Mouse (Mus musculus): Measurements from ENCODE around the gene Skil. TPM values are rescaled to one million over a fixed set of nuclear protein-coding genes. Genes with fewer than 3 reads are reported as not detected.
A peak's percentile ranks its signal among the peaks of the same experiment; 100 is the strongest.

The Skil gene
- polyA plus RNA-seq, 1 experiment from 2014 or later, result 24.2 TPM

- H3K36me3 ChIP-seq (ENCODE audit: control insufficient read depth, insufficient read depth, low read length), result peaks cover 3% of the 10 kb centered on the region; the same call in 1 of the 2 replicates
- H3K4me1 ChIP-seq (ENCODE audit: control insufficient read depth, insufficient read depth, low read length), result peaks cover 15% of the 10 kb centered on the region
- peak overlapping the region; percentile 78 for H3K4me2 ChIP-seq (ENCODE audit: low read length)
- WGBS, result 1% methylated on average over 13 of the region's 13 CpGs
- H3K9ac ChIP-seq (ENCODE audit: low read length), result peak overlapping the region; percentile 92; the same call in 1 of the 2 replicates
- peak; percentile 92 for DNase-seq (ENCODE audit: low spot score)
- peak; percentile 24 for ATAC-seq
- H3K9me3 ChIP-seq (replicated peaks; ENCODE audit: control insufficient read depth, low read length), result no peaks in the 10 kb centered on the region
- H3K27ac ChIP-seq (ENCODE audit: low read depth, low read length), result peak overlapping the region; percentile 100
- H3K27me3 ChIP-seq (replicated peaks; ENCODE audit: control insufficient read depth, insufficient read depth, low read length), result no peaks in the 10 kb centered on the region
- H3K4me3 ChIP-seq (ENCODE audit: low read depth, low read length), result peak overlapping the region; percentile 89
Observed at GRCm38 (mm10) chr3:31093196-31093595, 1.7 kb upstream of the Skil start.

- H3K4me1 ChIP-seq (ENCODE audit: control insufficient read depth, insufficient read depth, low read length), result peaks cover 16% of the 10 kb centered on the region
- peak overlapping the region; percentile 100 for H3K27ac ChIP-seq (ENCODE audit: low read depth, low read length)
- peak overlapping the region; percentile 78 for H3K4me2 ChIP-seq (ENCODE audit: low read length)
- under 1% methylated on average over 34 of the region's 58 CpGs for WGBS
- ATAC-seq, result peak; percentile 38
- peak overlapping the region; percentile 89 for H3K4me3 ChIP-seq (ENCODE audit: low read depth, low read length)
- H3K36me3 ChIP-seq (ENCODE audit: control insufficient read depth, insufficient read depth, low read length), result peaks cover 3% of the 10 kb centered on the region; the same call in 1 of the 2 replicates
- peak overlapping the region; percentile 92 for H3K9ac ChIP-seq (ENCODE audit: low read length)
- DNase-seq (ENCODE audit: low spot score), result peak; percentile 84
- H3K27me3 ChIP-seq (replicated peaks; ENCODE audit: control insufficient read depth, insufficient read depth, low read length), result no peaks in the 10 kb centered on the region
- no peaks in the 10 kb centered on the region for H3K9me3 ChIP-seq (replicated peaks; ENCODE audit: control insufficient read depth, low read length)
Observed at GRCm38 (mm10) chr3:31093627-31094351, 1.1 kb upstream of the Skil start.

- Histone ChIP-seq H3K36me3 (ENCODE audit: control insufficient read depth, insufficient read depth, low read length) (peaks cover 3% of the 10 kb centered on the region; the same call in 1 of the 2 replicates), H3K4me2 (ENCODE audit: low read length) (peak overlapping the region; percentile 78), H3K9ac (ENCODE audit: low read length) (peak overlapping the region; percentile 92), H3K4me3 (ENCODE audit: low read depth, low read length) (peak overlapping the region; percentile 89), H3K4me1 (ENCODE audit: control insufficient read depth, insufficient read depth, low read length) (peaks cover 25% of the 10 kb centered on the region), H3K9me3 (replicated peaks; ENCODE audit: control insufficient read depth, low read length) (no peaks in the 10 kb centered on the region), H3K27me3 (replicated peaks; ENCODE audit: control insufficient read depth, insufficient read depth, low read length) (no peaks in the 10 kb centered on the region), H3K27ac (ENCODE audit: low read depth, low read length) (peak overlapping the region; percentile 100)
- WGBS, result 1% methylated on average over 14 of the region's 39 CpGs
- ATAC-seq (no peak), DNase-seq (ENCODE audit: low spot score) (no peak)
Observed at GRCm38 (mm10) chr3:31095179-31095490, 277 bp downstream of the Skil start.

- Histone ChIP-seq H3K9ac (ENCODE audit: low read length) (peak overlapping the region; percentile 92), H3K4me3 (ENCODE audit: low read depth, low read length) (peak overlapping the region; percentile 89), H3K4me1 (ENCODE audit: control insufficient read depth, insufficient read depth, low read length) (peaks cover 27% of the 10 kb centered on the region), H3K27ac (ENCODE audit: low read depth, low read length) (peak overlapping the region; percentile 100), H3K27me3 (replicated peaks; ENCODE audit: control insufficient read depth, insufficient read depth, low read length) (no peaks in the 10 kb centered on the region), H3K4me2 (ENCODE audit: low read length) (peak overlapping the region; percentile 78), H3K9me3 (replicated peaks; ENCODE audit: control insufficient read depth, low read length) (no peaks in the 10 kb centered on the region), H3K36me3 (ENCODE audit: control insufficient read depth, insufficient read depth, low read length) (peaks cover 3% of the 10 kb centered on the region; the same call in 1 of the 2 replicates)
- peak; percentile 24 for ATAC-seq
- under 1% methylated on average over 32 of the region's 33 CpGs for WGBS
- DNase-seq (ENCODE audit: low spot score), result peak; percentile 51
Observed at GRCm38 (mm10) chr3:31095491-31096154, 765 bp downstream of the Skil start.

- Histone ChIP-seq H3K4me1 (ENCODE audit: control insufficient read depth, insufficient read depth, low read length) (peaks cover 27% of the 10 kb centered on the region), H3K27me3 (replicated peaks; ENCODE audit: control insufficient read depth, insufficient read depth, low read length) (no peaks in the 10 kb centered on the region), H3K4me3 (ENCODE audit: low read depth, low read length) (peak overlapping the region; percentile 89), H3K9me3 (replicated peaks; ENCODE audit: control insufficient read depth, low read length) (no peaks in the 10 kb centered on the region), H3K4me2 (ENCODE audit: low read length) (peak overlapping the region; percentile 78), H3K27ac (ENCODE audit: low read depth, low read length) (no peak overlapping the region; the same call in 1 of the 2 replicates), H3K36me3 (ENCODE audit: control insufficient read depth, insufficient read depth, low read length) (peaks cover 3% of the 10 kb centered on the region; the same call in 1 of the 2 replicates), H3K9ac (ENCODE audit: low read length) (peak overlapping the region; percentile 92)
- ATAC-seq (no peak), DNase-seq (ENCODE audit: low spot score) (no peak)
- 38% methylated on average over 10 of the region's 10 CpGs for WGBS
Observed at GRCm38 (mm10) chr3:31096155-31097101, 1.6 kb downstream of the Skil start.

GRCm38 (mm10) chr3:31097102-31097720 lies 2.4 kb downstream of the Skil start:
- WGBS, result 90% methylated on average over 13 of the region's 13 CpGs
- H3K27me3 ChIP-seq (replicated peaks; ENCODE audit: control insufficient read depth, insufficient read depth, low read length), result no peaks in the 10 kb centered on the region
- H3K4me3 ChIP-seq (ENCODE audit: low read depth, low read length), result no peak overlapping the region
- ATAC-seq (no peak), DNase-seq (ENCODE audit: low spot score) (no peak)
- peak overlapping the region; percentile 12; the same call in 1 of the 2 replicates for H3K4me2 ChIP-seq (ENCODE audit: low read length)
- H3K27ac ChIP-seq (ENCODE audit: low read depth, low read length), result no peak overlapping the region
- no peak overlapping the region for H3K9ac ChIP-seq (ENCODE audit: low read length)
- peaks cover 3% of the 10 kb centered on the region; the same call in 1 of the 2 replicates for H3K36me3 ChIP-seq (ENCODE audit: control insufficient read depth, insufficient read depth, low read length)
- peaks cover 27% of the 10 kb centered on the region for H3K4me1 ChIP-seq (ENCODE audit: control insufficient read depth, insufficient read depth, low read length)
- H3K9me3 ChIP-seq (replicated peaks; ENCODE audit: control insufficient read depth, low read length), result no peaks in the 10 kb centered on the region

- peak overlapping the region; percentile 12; the same call in 1 of the 2 replicates for H3K4me2 ChIP-seq (ENCODE audit: low read length)
- H3K36me3 ChIP-seq (ENCODE audit: control insufficient read depth, insufficient read depth, low read length), result peaks cover 3% of the 10 kb centered on the region; the same call in 1 of the 2 replicates
- peaks cover 27% of the 10 kb centered on the region for H3K4me1 ChIP-seq (ENCODE audit: control insufficient read depth, insufficient read depth, low read length)
- no peak overlapping the region for H3K4me3 ChIP-seq (ENCODE audit: low read depth, low read length)
- no peaks in the 10 kb centered on the region for H3K27me3 ChIP-seq (replicated peaks; ENCODE audit: control insufficient read depth, insufficient read depth, low read length)
- H3K27ac ChIP-seq (ENCODE audit: low read depth, low read length), result no peak overlapping the region
- H3K9ac ChIP-seq (ENCODE audit: low read length), result no peak overlapping the region
- H3K9me3 ChIP-seq (replicated peaks; ENCODE audit: control insufficient read depth, low read length), result no peaks in the 10 kb centered on the region
- 79% methylated on average over 11 of the region's 11 CpGs for WGBS
- no peak for DNase-seq (ENCODE audit: low spot score)
- ATAC-seq, result no peak
Observed at GRCm38 (mm10) chr3:31097976-31098375, 3.1 kb downstream of the Skil start.

- Histone ChIP-seq H3K27ac (ENCODE audit: low read depth, low read length) (no peak overlapping the region), H3K4me3 (ENCODE audit: low read depth, low read length) (no peak overlapping the region), H3K9me3 (replicated peaks; ENCODE audit: control insufficient read depth, low read length) (no peaks in the 10 kb centered on the region), H3K36me3 (ENCODE audit: control insufficient read depth, insufficient read depth, low read length) (peaks cover 3% of the 10 kb centered on the region; the same call in 1 of the 2 replicates), H3K4me2 (ENCODE audit: low read length) (peak overlapping the region; percentile 12; the same call in 1 of the 2 replicates), H3K27me3 (replicated peaks; ENCODE audit: control insufficient read depth, insufficient read depth, low read length) (no peaks in the 10 kb centered on the region), H3K4me1 (ENCODE audit: control insufficient read depth, insufficient read depth, low read length) (peaks cover 27% of the 10 kb centered on the region), H3K9ac (ENCODE audit: low read length) (no peak overlapping the region)
- DNase-seq (ENCODE audit: low spot score) (no peak), ATAC-seq (no peak)
- WGBS, result 69% methylated on average over 1 of the region's 1 CpGs
Observed at GRCm38 (mm10) chr3:31098556-31098955, 3.7 kb downstream of the Skil start.
